Mouse (Mus musculus) bone marrow macrophage, adult 2 months (primary cell): Measurements from ENCODE around the gene Pcnx2.

Experiments
- CTCF ChIP-seq: IDR thresholded peaks from 2 replicates; pipeline ENCODE4 v1.5.1; 2012; ENCODE audit warnings: low read depth, mild to moderate bottlenecking, low read length, moderate library complexity
- POLR2A ChIP-seq: IDR thresholded peaks from 2 replicates; pipeline ENCODE4 v1.6.1; 2012; ENCODE audit warnings: mild to moderate bottlenecking, low read depth, low read length, borderline replicate concordance

DNA sequence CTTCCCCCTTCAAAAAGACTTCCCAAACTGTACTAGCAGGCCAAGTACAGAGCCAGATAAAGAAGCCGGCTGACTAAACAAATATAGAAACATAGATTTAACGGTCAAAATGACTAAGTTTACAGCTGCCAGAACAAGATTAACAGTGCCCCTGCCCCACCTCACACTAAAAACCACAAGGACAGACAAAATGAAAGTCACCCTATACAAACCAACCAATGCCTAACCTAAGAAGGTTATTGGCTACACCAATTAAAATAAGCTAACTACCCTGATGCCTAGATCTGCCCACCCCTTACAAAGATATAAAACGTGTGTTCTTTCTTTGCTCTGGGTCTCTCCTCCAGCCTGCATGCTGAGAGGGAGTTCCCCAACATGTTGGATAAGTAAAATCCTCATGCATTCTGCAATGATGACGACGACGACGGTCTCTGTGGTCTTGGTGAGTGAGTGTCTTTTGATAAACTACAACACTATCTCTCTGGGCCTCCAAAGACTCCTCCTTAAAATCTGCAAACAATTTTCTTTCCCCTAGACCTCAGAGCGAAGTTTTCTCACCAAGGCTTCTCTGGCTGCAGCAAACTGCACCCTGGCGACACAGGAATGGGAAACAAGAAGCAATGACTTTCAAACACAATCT, 105.2 kb downstream of the Pcnx2 start:
- no peak for TF ChIP-seq POLR2A
- no peak for TF ChIP-seq CTCF
